Comparison of ENCODE assay signal across 14 mouse cellular contexts in genomic region chr1:35927049-35927415, GRCm38 (mm10).
DNase-seq lines count a peak whose midpoint lies in the region; ATAC-seq and TF ChIP-seq lines count a peak whose summit lies in the region.
"Had no signal": no experiment of that assay in that cellular context is flagged by ENCODE, and none has a peak within 500 bp of the region (broad histone marks: within the 10 kb centered on the region; RNA-seq: fewer than 3 reads in every experiment).

No protein-coding gene starts in this region.

- ATAC-seq in heart, embryonic 15.5 days (replicated peaks; ENCODE audit: insufficient number of reproducible peaks, insufficient read depth, low FRiP score, low read depth) = peak; percentile 51
- ATAC-seq in stomach, embryonic 15.5 days (ENCODE audit: insufficient read depth, low FRiP score, low read depth) = no peak
- ATAC-seq in stomach, postnatal 0 days (ENCODE audit: low FRiP score, low TSS enrichment) = no peak
- peak; percentile 25; the same call in 1 of the 2 replicates for ATAC-seq in liver, embryonic 12.5 days
- ATAC-seq: forebrain, embryonic 13.5 days; inflammation-experienced regulatory T-cells, adult 6 months had no signal

- H3K4me3 ChIP-seq in heart, embryonic 15.5 days = no peak overlapping the region
- H3K4me3 ChIP-seq in stomach, embryonic 15.5 days (replicated peaks) = no peak overlapping the region
- no peak overlapping the region for H3K4me3 ChIP-seq in stomach, postnatal 0 days (ENCODE audit: low read depth, low read length)
- no peak overlapping the region for H3K4me3 ChIP-seq in liver, embryonic 12.5 days
- H3K4me3 ChIP-seq: forebrain, embryonic 13.5 days; neural tube, embryonic 13.5 days had no signal

- 16% methylated on average over 3 of the region's 3 CpGs for WGBS in heart, embryonic 15.5 days
- WGBS in stomach, embryonic 15.5 days = 24% methylated on average over 3 of the region's 3 CpGs
- 21% methylated on average over 3 of the region's 3 CpGs for WGBS in stomach, postnatal 0 days
- WGBS in liver, embryonic 12.5 days (ENCODE audit: insufficient replicate concordance) = 45% methylated on average over 3 of the region's 3 CpGs

- H3K4me2 ChIP-seq in heart, embryonic 15.5 days = peak overlapping the region; percentile 47
- no peak overlapping the region for H3K4me2 ChIP-seq in stomach, embryonic 15.5 days
- H3K4me2 ChIP-seq in stomach, postnatal 0 days (replicated peaks; ENCODE audit: low read depth) = no peak overlapping the region
- no peak overlapping the region for H3K4me2 ChIP-seq in liver, embryonic 12.5 days
- H3K4me2 ChIP-seq: forebrain, embryonic 13.5 days; neural tube, embryonic 13.5 days had no signal

- no peak for DNase-seq in heart, postnatal 36 days
- no peak for DNase-seq in stomach, postnatal 0 days (ENCODE audit: low spot score)
- DNase-seq in MN1 (ENCODE audit: low spot score) = no peak
- DNase-seq in kidney, postnatal 14 days = no peak
- no peak for DNase-seq in gastrocnemius, postnatal 10 days
- DNase-seq: cerebellum, adult 8-10 months; thymus, postnatal 14 days had no signal

- no peak overlapping the region for H3K9ac ChIP-seq in heart, embryonic 15.5 days
- no peak overlapping the region for H3K9ac ChIP-seq in stomach, embryonic 15.5 days
- no peak overlapping the region for H3K9ac ChIP-seq in stomach, postnatal 0 days (ENCODE audit: low read length)
- no peak overlapping the region for H3K9ac ChIP-seq in liver, embryonic 12.5 days
- H3K9ac ChIP-seq: forebrain, embryonic 13.5 days; neural tube, embryonic 13.5 days had no signal

- no peaks in the 10 kb centered on the region for H3K9me3 ChIP-seq in heart, embryonic 15.5 days (replicated peaks)
- no peaks in the 10 kb centered on the region for H3K9me3 ChIP-seq in stomach, embryonic 15.5 days
- no peaks in the 10 kb centered on the region for H3K9me3 ChIP-seq in stomach, postnatal 0 days (ENCODE audit: control insufficient read depth, low read length)
- no peaks in the 10 kb centered on the region for H3K9me3 ChIP-seq in liver, embryonic 12.5 days (replicated peaks)
- H3K9me3 ChIP-seq: forebrain, embryonic 13.5 days; G1E; neural tube, embryonic 13.5 days had no signal

- intact Hi-C loops in heart, postnatal 36 days (cut with DNase I) = no loop called here

- H3K36me3 ChIP-seq in heart, embryonic 15.5 days = no peaks in the 10 kb centered on the region
- no peaks in the 10 kb centered on the region for H3K36me3 ChIP-seq in stomach, embryonic 15.5 days
- H3K36me3 ChIP-seq in stomach, postnatal 0 days (ENCODE audit: control insufficient read depth, insufficient read depth, low read length) = no peaks in the 10 kb centered on the region
- no peaks in the 10 kb centered on the region for H3K36me3 ChIP-seq in liver, embryonic 12.5 days
- H3K36me3 ChIP-seq: G1E; neural tube, embryonic 13.5 days had no signal

- no peak for TF ChIP-seq CTCF in stomach, postnatal 0 days (IDR thresholded peaks at IDR 0.05; ENCODE audit: low read depth)

- H3K4me1 ChIP-seq in heart, embryonic 15.5 days (replicated peaks) = peaks cover 60% of the 10 kb centered on the region
- H3K4me1 ChIP-seq in stomach, embryonic 15.5 days = peaks cover 23% of the 10 kb centered on the region
- peaks cover 8% of the 10 kb centered on the region for H3K4me1 ChIP-seq in stomach, postnatal 0 days (replicated peaks; ENCODE audit: control insufficient read depth, insufficient read depth)
- H3K4me1 ChIP-seq in liver, embryonic 12.5 days = peaks cover 26% of the 10 kb centered on the region
- H3K4me1 ChIP-seq: forebrain, embryonic 13.5 days had no signal

- TF ChIP-seq EP300 in stomach, postnatal 0 days (optimal IDR thresholded peaks at IDR 0.05) = no peak

- peak overlapping the region; percentile 97 for H3K27ac ChIP-seq in heart, embryonic 15.5 days
- H3K27ac ChIP-seq in stomach, embryonic 15.5 days = peak overlapping the region; percentile 31
- H3K27ac ChIP-seq in stomach, postnatal 0 days (replicated peaks) = no peak overlapping the region
- H3K27ac ChIP-seq in liver, embryonic 12.5 days = no peak overlapping the region
- H3K27ac ChIP-seq: forebrain, embryonic 13.5 days; neural tube, embryonic 13.5 days had no signal

- no peaks in the 10 kb centered on the region for H3K27me3 ChIP-seq in heart, embryonic 15.5 days
- H3K27me3 ChIP-seq in stomach, embryonic 15.5 days (replicated peaks) = no peaks in the 10 kb centered on the region
- H3K27me3 ChIP-seq in stomach, postnatal 0 days (ENCODE audit: control insufficient read depth, insufficient read depth, low read length) = no peaks in the 10 kb centered on the region
- H3K27me3 ChIP-seq in liver, embryonic 12.5 days (replicated peaks) = no peaks in the 10 kb centered on the region
- H3K27me3 ChIP-seq: forebrain, embryonic 13.5 days; neural tube, embryonic 13.5 days had no signal

Comparison
In these comparisons a context has a peak if more than half of its experiments do, and no peak if none do; other contexts are left out.
1. H3K27ac ChIP-seq: peak in heart, embryonic 15.5 days (single experiment) and stomach, embryonic 15.5 days (single experiment); none in stomach, postnatal 0 days (single experiment) and liver, embryonic 12.5 days (single experiment).
2. ATAC-seq: peak in heart, embryonic 15.5 days (single experiment) and liver, embryonic 12.5 days (single experiment); none in stomach, embryonic 15.5 days (single experiment) and stomach, postnatal 0 days (single experiment).